8 mouse cellular contexts compared by ENCODE assay signal in the genomic region with DNA sequence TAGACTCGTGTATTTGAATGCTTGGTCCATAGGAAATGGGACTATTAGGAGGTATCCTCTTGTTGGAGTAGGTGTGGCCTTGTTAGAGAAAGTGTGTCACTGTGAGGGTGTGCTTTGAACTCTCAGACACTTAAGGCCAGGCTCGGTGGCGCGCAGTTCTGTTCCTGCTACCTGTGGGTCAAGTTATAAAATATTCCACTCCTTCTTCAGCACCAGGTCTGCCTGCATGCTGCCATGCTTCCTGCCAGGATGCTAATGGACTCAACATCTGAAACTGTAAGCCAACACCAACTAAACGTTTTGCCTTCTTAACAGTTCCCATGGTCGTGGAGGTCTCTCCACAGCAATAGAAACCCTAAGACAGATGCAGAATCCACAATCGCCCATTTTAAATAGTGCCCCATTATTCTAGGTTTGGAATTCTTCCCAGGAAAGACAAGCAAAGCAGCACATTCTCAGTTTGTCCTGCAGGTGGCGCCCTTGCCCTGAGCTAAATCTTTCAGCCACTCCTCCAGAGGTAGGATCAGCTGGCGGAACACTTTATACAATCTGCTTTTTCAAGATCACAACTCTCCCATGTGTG.
A peak's percentile ranks its signal among the peaks of the same experiment; 100 is the strongest.
DNase-seq lines count a peak whose midpoint lies in the region; ATAC-seq and TF ChIP-seq lines count a peak whose summit lies in the region.

No protein-coding gene starts in this region.

- WGBS in thymus, adult 2 months, result 37% methylated on average over 9 of the region's 9 CpGs
- WGBS in intestine, postnatal 0 days, result 27% methylated on average over 9 of the region's 9 CpGs

- no peak overlapping the region for H3K27ac ChIP-seq in thymus, adult 2 months (ENCODE audit: control insufficient read depth, insufficient read depth, low read length)
- no peak overlapping the region for H3K27ac ChIP-seq in intestine, postnatal 0 days (ENCODE audit: low read depth, low read length)

- no peaks in the 10 kb centered on the region for H3K9me3 ChIP-seq in intestine, postnatal 0 days (ENCODE audit: control insufficient read depth)

- TF ChIP-seq POLR2A in thymus, adult 2 months (IDR thresholded peaks at IDR 0.05; ENCODE audit: control insufficient read depth, extremely low read depth, insufficient read depth, low read length, poor library complexity), result no peak

- H3K27me3 ChIP-seq in thymus, adult 2 months (ENCODE audit: control insufficient read depth, insufficient read depth, low read length), result no peaks in the 10 kb centered on the region
- no peaks in the 10 kb centered on the region for H3K27me3 ChIP-seq in intestine, postnatal 0 days (replicated peaks; ENCODE audit: control insufficient read depth, insufficient read depth, low read length)

- H3K4me3 ChIP-seq in thymus, adult 2 months (ENCODE audit: control insufficient read depth, insufficient read depth, low read length), result no peak overlapping the region
- H3K4me3 ChIP-seq in intestine, postnatal 0 days (ENCODE audit: low read depth, low read length), result no peak overlapping the region

- no peaks in the 10 kb centered on the region for H3K36me3 ChIP-seq in thymus, adult 2 months (ENCODE audit: control insufficient read depth, insufficient read depth, low read length)
- H3K36me3 ChIP-seq in intestine, postnatal 0 days (ENCODE audit: control insufficient read depth, insufficient read depth), result no peaks in the 10 kb centered on the region

- DNase-seq in thymus, adult 2 months, result peak; percentile 8
- DNase-seq in thymus, adult 18-20 months, result no peak
- DNase-seq in cerebellum, postnatal 14 days, result peak; percentile 83 to 86
- DNase-seq in frontal cortex, postnatal 36 days (ENCODE audit: low spot score in 2 of 2), result peak; percentile 76 to 81
- DNase-seq in left cerebral cortex, postnatal 36 days (ENCODE audit: low spot score in 2 of 2), result peak; percentile 65 to 75
- DNase-seq in neural tube, embryonic 10.5 days (ENCODE audit: extremely low spot score, low spot score), result peak; percentile 73
- peak; percentile 10 for DNase-seq in thymus, postnatal 14 days

- peak; percentile 53; the same call in 1 of the 2 replicates for ATAC-seq in intestine, postnatal 0 days

- TF ChIP-seq CTCF in thymus, adult 2 months (IDR thresholded peaks at IDR 0.05; ENCODE audit: borderline replicate concordance, control insufficient read depth, extremely low read depth, insufficient read depth, low read length, poor library complexity), result no peak
- peak; percentile 94 for TF ChIP-seq CTCF in intestine, postnatal 0 days (IDR thresholded peaks at IDR 0.05; ENCODE audit: low read depth)

- H3K9ac ChIP-seq in intestine, postnatal 0 days (ENCODE audit: low read depth, low read length), result no peak overlapping the region

- intact Hi-C loops in left cerebral cortex, postnatal 36 days (cut with DNase I), result loop anchor here (1.0 kb wide), 2 partner anchors 80 to 157 kb away; partner anchors contain the start of gene Dync1i1

- H3K4me2 ChIP-seq in intestine, postnatal 0 days (replicated peaks; ENCODE audit: low read depth), result no peak overlapping the region

- no peaks in the 10 kb centered on the region for H3K4me1 ChIP-seq in thymus, adult 2 months (replicated peaks; ENCODE audit: control insufficient read depth, insufficient read depth, low read length)
- H3K4me1 ChIP-seq in intestine, postnatal 0 days (replicated peaks; ENCODE audit: control insufficient read depth, insufficient read depth, low read length), result no peaks in the 10 kb centered on the region

Comparison
In these comparisons a context has a peak if more than half of its experiments do, and no peak if none do; other contexts are left out.
1. DNase-seq: peak in thymus, adult 2 months (single experiment), cerebellum, postnatal 14 days (2 of 2), frontal cortex, postnatal 36 days (2 of 2), left cerebral cortex, postnatal 36 days (2 of 2), neural tube, embryonic 10.5 days (single experiment) and thymus, postnatal 14 days (single experiment); none in thymus, adult 18-20 months (0 of 2).